Mouse (Mus musculus) thymus, postnatal 25 days (tissue): Measurements from ENCODE around the gene Rarb.
"Not testable (repeated sequence)": the region's sequence is repeated elsewhere in the genome, so short reads cannot be mapped to it uniquely, and the experiment has no call there.

ENCODE experiments used
- DNase-seq: peaks from one replicate; pipeline ENCODE4 v3.0.0; 2022

Rarb gene

DNA sequence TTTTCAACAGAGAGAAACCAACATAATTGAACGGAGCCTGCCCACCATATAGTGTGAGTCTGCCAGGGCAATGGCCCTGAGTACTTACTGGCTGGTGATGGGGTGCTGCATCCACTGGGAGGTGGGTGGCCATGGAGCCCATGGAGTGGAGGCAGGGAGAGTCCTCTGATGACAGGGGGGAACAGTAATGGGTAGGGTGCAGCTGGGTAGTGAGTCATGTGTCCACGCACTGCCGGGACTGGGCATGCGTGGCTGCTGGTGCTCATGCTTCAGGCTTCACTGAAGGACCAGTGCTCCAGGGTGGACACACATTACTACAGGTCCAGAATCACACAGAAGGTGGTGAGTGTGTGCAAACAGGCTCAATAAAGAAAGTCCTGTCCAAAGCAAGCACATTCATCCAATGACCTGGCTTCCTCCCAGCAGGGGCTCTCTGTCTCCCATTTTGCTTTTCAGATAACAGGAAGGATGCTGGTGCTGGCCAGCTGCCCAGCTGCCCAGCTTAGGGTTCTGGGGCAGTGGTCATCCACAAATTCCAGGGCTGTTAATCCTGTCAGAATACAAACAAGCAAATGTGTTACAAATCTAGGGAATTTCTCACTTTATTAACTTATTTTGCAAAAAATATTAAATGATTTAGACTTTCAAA, at the start of gene Rarb:
Rarb (minus strand) TSS at position 555 of the 649 bp plus-strand sequence.
- no peak for DNase-seq

DNA sequence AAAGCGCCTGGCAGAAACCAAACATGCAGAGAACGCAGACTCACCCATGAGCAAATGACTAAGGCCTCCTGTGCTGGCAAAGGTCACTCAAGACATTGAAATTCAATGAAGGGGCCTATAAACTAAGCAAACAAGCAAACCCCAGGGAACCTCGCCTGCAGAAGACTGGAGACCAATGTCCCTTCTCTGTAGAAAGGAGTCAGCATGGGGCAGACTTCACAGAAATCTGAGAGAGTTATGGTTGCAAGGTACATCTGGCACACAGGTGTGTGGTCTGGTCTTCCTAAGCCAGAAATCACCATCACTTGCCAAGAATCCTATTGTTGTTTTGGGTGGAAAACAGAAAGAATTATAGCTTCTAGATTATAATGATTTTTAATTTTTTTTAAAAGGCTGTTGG, 23.1 kb upstream of the Rarb start:
- no peak for DNase-seq

DNA sequence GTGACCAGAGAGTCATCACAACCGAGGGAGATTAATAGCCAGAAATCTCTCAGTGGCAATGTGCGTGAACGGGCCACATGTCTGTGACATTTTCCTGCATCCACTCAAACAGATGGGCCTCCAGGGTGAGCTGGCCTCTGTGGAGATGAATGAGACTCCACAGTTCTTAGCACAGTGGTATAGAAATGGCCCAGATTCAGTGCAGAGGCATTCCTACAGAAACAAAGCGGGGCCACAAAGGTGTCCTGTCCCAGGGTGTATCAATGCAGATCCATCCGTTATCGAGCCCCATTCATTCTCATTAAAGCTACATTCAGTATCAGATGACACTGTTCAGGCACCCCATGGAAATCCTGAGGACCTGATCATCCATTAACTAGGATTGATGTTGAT, 22.6 kb upstream of the Rarb start:
- no peak for DNase-seq

DNA sequence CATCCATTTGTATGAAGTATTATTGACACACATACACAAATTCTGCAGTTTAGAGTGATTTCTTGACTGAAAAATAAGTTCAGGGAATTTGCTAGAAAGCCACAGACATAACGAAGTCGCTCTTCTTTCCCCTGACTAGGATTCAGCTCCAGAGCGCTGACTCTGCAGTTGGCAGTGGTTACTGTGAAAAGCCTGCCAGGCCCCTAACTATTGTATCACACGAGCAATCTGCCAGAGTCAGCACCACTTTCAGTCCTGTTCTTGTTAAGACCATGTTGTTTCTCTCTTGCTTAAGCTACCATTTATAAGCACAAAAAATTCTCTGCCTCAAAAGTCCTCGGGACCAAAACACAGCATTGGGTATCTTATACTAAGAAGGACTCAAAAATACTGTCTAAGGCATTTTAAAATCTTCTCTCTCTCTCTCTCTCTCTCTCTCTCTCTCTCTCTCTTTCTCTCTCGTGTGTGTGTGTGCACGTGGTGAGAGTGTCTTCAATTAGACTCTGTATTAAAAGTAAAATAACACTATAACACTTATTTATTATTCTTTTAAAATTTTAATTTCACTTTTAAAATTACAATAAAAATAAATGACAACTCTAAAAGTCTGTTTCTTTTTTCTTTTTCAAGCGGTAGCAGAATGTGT, 22.1 kb upstream of the Rarb start:
- DNase-seq, result no peak

DNA sequence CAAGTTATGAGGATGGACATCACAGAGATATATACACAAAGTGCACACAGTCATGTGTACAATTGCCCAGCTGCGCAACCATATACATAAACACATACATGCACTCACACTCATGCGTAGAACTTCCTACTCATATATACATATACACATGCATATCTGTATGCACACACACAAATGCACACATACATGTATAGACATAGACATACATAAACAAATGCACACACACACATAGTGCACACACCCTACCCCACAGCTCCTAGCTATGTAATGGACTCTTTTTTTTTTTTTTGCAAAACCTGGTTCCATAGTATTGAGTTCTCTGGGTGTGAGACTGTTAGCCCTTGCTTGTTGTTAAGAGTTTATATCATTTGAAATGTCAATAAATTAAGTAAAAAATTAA, 21.2 kb upstream of the Rarb start:
- no peak for DNase-seq

DNA sequence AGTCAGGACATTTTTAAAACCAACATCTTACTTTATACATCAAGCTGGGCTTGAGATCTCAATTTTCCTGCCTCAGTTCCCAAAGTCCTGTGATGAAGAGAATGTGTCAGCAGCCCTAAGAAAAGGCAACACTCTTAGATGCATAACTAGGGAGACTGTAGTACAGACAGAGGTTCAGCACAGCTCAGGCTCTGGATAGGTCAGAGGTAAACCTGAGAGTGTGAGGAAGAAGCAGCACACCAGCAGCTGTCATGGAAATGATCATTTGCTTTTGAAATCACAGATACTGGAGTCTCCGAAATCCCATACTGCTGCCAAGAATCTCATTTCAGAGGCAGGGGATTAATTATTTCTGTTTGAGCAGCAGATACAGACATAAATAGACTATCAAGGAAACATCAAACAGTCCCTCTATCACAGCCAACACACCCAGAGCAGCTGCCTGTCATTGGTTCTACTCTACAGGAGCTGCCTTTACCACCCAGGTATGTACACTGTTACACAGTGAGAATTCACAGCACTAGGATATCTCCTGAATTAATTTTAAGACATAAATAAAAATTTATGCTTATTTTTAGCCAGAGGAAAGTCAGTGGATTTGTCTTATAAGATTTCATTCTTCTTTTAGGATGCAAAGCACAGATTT, 3.7 kb downstream of the Rarb start:
- no peak for DNase-seq

DNA sequence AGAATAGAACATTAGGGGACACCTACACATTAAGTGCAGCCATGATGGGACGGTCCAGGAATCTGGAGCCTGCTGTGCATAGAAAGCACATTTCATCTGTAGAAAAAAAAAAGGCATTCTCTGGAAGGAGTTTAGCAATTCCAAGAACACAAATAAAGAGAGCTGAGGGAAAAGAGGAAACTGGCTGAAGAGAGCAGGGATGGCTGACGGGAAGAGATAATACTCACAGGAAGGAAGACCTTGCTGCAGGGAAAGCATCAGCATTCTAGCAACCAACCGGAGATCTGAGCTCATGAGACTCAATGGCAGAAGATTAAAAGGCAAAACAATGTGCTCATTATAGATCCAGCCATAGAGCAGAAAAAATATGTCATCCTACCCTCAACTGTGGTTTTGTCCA, 12.8 kb downstream of the Rarb start:
- no peak for DNase-seq

DNA sequence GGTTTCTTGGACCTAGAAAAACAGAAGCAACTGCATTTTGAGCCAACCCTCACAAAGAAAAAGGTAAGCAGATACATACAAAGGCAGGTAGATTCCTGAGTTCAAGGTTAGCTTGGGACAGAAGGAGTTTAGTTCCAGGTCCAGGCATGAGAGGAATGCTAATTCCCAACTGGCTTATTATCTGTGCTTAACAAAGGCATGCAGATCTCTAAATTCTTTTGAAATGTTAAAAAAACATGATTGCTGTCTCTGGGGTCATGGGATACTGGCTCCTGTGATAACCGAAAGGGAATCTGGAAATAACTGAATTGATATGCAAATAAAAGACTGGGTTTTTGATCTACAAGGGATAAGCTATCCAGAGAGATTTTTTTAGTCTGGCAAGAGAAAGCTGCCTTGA, 28.8 kb downstream of the Rarb start:
- no peak for DNase-seq

DNA sequence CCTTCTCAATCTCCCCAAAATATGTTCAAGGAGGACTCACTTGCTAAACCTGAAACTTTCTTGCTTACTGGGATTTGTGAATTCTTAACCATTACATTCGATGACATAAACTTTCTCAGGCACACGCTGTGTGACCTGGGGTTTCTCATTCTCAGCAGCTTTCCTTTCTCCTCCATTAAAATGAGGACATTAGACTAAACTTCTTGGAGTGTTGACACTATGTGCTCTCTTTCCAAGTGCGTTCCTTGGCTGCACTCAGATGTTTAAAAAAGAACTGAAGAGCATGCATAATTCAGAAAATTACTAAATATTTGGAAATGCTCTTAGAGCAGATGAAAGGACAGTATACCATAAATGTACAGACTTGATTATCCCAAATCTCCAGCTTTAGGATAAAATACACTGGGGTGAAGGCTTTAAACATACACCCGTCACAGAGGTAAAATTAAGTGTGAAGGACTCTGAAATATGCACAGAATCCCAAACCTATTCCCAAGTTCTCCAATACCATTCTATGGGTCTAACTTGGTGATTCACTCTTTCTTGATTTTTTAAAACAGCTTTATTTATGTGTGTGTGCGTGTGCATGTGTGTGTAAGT, 36.9 kb downstream of the Rarb start:
- no peak for DNase-seq

DNA sequence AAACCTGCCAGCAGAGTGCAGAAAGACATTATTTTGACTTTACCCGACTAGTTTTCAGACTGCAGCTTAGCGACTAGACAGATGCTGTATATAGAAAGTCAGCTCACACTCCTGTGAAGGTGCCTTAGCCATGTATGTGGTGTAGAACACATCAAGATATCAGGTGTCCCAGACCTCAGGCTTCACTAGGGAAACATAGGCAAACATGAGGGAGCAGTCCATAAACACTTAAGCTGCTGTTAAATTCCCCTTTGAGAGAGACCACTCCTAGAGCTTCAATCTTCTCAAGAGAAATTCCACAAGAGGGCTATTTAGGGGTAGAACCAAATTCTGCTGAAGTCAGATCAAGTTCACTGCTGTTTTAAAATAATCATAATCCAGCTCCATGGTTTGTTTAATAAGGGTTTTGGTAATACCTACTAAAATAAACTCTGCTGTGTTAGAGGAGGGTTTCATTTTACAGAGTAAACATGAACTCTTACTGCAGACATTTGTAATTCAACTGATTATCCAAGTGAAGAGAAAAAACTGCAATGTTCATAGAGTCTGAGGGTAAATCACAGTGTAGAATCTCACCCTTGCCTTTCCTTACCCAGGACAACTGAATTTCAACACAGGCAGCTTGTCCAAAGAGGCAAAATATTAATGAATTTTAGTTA, 42.1 kb downstream of the Rarb start:
- no peak for DNase-seq

DNA sequence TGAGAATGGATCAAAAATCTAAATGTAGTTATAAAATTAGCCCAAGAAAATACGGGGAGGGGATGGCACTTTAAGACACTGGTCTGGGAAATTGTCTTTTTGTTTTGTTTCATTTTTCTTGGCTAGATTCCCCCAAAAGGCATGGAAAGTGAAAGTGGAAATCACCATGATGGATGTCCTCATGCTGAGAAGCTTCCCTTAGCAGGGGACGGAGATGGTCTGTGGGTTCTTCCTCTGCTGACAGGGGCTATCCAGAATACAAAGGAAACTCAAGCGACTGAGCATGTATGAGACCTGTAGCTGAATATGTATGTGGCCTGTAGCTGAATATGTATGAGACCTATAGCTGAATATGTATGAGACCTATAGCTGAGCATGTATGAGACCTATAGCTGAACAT, 46.0 kb downstream of the Rarb start:
- DNase-seq, result no peak

DNA sequence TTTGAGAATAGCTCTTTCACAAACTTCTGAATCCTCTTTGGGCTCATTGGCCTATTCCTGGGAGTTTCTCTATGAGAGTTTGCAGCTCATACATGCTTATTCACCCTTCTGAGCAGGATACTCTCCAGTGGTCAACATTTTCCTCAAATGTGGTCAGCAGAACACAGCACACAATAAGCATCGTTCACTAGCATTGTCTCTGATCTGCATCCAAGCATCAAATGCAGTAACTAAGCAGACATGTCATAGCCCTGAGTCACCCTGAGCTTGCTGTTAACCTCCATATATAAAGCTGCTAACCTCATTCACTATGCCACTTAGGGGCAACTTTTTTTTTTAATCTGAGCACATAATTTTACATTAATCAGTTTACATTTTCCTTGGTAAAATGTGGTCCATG, 53.1 kb downstream of the Rarb start:
- no peak for DNase-seq

DNA sequence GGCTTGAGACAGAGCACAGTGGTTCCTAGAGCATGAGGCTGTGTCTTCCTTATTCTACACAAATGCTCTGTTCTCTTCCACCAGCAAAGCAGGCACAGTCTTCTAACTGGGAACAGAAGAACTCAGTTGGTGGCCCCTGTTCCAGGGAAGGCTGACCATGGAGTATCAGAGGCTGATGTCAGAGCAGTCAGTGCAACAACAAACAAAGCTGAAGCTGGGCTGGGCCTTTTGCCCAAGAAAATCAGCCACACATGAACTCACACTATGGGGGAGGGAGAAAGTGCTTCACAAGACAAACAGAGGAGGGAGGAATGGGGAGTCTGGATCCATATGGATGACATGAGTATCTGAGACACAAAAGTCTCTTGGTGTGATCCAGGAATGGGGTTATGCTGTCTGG, 56.2 kb downstream of the Rarb start:
- DNase-seq, result no peak

DNA sequence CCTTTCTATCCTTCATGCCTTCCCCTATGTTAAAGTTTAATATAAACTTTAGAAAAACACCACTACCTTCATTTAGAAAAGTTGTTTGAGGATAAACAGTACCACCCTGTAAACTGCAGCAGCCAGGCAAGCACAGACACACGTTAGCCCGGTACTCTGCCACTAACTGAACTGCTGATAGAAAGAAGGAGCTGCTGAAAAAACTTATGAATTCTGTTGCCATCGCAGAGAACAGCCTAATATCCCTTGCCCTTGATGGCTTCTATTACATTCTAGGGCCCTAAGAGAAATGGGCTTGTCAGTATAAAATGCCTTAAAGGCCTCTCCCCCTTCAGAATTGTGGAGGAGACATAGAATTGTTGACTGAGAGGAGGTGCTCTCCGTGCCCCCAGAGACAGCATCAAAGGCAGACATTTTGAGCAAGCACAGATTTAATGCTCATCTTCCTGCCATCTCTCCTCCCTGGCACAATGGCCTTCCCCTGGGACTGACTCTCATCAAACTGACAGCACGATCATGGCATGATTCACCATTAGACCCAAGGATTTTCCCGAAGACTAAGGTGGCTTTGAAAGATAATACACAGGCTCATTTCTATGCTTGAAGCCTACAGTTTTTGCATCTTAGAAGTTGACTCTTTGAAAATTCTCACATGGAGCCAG, 60.1 kb downstream of the Rarb start:
- no peak for DNase-seq

DNA sequence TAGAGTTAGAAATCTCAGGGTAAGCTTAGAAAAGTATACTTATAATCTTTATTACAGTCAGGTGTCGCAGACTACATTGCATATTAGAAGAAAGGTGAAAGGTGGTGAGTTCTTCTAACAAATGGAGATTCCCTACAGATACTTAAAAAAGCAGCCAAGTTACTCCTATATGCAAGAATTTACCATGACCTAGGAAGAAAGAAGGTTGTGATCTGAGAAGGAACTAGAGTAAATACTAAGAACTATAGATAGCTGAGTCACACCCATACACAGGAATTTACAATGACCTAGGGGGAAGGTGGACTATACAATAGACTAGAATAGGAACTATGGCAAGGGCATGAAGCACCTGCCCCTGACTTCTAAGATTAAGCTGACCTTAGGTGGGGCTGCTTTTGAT, 63.4 kb downstream of the Rarb start:
- not testable (repeated sequence) for DNase-seq

DNA sequence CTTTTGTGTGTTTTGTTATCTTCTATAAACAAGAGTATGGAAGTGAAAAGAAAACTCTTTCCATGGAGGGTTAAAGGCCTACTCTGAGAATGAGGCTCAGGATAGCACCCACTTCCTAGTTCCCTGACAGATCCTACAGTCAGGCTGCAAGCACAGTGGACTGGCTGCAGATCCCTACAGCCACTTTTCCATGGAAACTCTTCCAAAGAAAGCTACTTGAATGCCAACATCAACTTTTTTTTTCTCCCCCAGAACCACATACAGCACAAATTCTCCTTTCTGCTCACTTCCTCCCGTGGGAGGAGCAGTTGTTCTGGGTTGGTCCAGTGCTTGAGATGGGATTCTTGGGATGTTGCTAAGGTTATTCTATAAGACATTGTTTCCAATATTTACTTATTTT, 66.3 kb downstream of the Rarb start:
- no peak for DNase-seq

DNA sequence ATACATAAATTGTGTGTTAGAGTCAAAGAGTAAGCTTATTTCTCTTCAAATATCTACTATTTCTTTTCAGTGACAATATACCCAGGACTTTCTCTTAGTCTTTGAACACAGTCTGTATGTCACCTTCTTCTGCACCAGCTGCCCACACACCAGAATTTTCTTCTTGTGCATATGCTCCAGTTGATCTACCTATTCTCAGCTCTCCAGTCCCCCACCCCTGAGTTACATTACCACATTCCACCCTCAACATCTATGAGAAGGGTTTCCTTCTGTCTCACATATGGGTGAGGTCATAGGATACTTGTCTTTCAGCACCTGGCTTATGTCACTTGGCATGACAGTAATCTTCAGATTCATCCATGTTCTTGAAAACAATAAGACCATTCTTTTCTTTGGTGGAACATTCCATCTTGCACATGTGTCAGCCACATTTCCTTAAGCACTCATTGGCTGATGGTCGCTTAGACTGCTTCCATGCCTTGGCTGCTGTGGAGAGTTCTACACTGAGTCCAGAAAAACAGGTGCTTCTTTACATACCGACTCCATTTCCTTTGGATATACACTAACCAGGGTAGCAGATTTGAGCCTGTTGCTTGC, 71.9 kb downstream of the Rarb start:
- no peak for DNase-seq

DNA sequence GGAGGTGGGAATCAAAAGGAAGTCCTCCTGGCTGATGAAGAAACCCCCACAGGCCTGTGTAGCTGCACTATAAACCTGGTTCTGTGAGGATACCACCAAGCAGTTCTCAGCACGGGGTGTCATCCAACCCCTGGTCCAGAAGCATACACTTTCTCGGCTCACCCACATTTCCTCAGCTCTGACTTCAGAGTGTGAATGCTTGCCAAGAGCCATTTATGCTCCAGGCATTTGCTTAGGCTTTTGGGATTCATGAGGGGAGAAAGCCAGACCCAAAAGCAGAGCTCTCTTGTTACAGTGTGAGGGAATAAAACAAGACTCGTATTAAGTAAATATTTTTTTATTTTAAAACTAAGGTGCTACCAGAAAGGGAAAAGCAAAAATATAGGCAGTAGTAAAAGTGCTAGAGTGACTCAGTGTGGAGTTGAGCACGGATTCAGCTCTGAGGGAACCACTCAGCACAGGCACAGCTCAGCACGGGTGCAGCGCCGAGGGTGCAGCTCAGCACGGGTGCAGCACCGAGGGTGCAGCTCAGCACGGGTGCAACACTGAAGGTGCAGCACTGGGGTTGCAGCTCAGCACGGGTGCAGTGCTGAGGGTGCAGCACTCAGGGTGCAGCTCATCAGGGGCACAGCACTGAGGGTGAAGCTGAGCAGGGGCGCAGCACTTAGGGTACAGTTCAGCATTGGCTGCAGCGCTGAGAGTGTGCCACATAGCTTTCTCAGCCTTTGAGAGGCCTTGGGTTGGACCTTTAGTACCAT, 77.8 kb downstream of the Rarb start:
- DNase-seq, result no peak

DNA sequence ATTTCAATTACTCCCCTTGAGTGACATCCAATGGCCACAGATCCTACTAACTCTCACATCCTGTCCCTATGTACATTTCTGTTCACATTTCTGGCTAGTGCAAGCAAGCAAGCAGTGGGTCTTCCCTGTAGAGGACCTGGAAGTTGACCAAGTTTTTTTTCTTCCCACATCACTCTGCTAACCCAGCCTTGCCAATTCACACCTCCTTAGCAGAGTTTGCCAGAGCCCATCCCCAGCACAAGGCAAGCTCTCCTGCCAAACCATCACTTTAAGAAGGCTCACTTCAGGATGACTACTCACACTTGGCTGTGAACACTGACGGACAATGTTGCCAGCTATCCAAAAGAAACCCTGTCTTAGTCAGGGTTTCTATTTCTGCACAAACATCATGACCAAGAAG, 80.4 kb downstream of the Rarb start:
- DNase-seq, result no peak

DNA sequence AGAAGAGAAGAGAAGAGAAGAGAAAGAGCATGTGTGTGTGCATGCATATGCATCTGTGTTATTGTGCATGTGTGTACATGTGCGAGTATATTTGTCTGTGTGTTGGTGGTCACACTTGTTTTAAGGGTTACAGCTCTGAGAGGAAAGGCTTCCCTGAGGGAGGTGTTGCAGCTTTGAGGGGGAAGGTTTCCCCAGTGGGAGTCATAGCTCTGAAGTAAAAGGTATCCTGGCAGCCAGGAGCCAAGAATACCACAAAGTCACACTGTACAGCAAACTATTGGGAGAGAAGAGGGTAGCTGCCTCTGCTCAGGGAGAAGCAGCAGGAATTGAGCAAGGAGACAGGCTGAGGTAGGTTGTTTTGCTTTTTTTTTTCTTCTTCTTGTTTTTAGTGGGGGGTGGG, 81.2 kb downstream of the Rarb start:
- DNase-seq, result no peak

DNA sequence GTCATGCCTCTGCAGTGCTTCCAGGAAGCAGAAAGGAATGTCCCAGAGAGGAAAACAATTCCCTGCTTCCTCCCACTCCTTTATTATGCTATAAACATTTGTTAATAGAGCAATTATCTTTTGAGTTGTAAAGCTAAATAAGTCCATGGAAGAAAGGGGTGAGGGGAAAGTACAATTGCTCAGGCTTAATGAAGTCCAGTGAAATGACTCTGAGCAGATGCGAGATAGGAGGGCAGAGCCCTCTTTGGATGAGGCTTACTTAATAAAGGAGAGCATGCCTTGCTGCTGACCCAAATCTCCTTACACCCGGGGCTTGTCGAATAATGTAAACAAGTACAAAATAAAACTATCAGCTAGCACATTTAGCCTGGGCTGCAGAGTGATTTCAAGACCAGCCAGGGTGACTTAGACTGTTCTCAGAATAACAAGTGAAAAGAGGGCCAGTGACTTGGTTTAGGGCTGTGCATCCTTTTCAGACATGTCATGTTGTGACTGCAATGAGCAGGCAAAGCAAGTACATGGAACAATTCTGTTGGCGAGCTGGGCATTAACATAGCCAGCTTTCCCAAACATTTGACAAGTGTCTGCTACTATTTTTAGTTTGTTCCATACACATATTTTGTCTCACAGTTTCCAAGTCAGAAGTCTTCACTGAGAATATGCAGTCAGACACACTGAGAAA, 83.5 kb downstream of the Rarb start:
- no peak for DNase-seq
